In genomic region chr5:139474741-139475140, GRCm38 (mm10) we compare ENCODE assay signal across 18 mouse cellular contexts. TPM values are rescaled to one million over a fixed set of nuclear protein-coding genes. Genes with fewer than 3 reads are reported as not detected.
DNase-seq lines count a peak whose midpoint lies in the region; ATAC-seq and TF ChIP-seq lines count a peak whose summit lies in the region.
"Had no signal": no experiment of that assay in that cellular context is flagged by ENCODE, and none has a peak within 500 bp of the region (broad histone marks: within the 10 kb centered on the region; RNA-seq: fewer than 3 reads in every experiment).

No protein-coding gene starts in this region.

- H3K27ac ChIP-seq in hindbrain, embryonic 12.5 days = no peak overlapping the region
- H3K27ac ChIP-seq in hindbrain, embryonic 13.5 days = no peak overlapping the region
- no peak overlapping the region for H3K27ac ChIP-seq in midbrain, postnatal 0 days (ENCODE audit: low read depth, low read length)
- no peak overlapping the region for H3K27ac ChIP-seq in midbrain, embryonic 11.5 days (ENCODE audit: low read depth, low read length)
- H3K27ac ChIP-seq in liver, postnatal 0 days (ENCODE audit: low read depth) = no peak overlapping the region
- H3K27ac ChIP-seq: limb, embryonic 12.5 days; liver, embryonic 13.5 days had no signal

- no peak overlapping the region for H3K9ac ChIP-seq in hindbrain, embryonic 12.5 days
- no peak overlapping the region for H3K9ac ChIP-seq in hindbrain, embryonic 13.5 days
- no peak overlapping the region for H3K9ac ChIP-seq in midbrain, postnatal 0 days (replicated peaks; ENCODE audit: low read length, poor library complexity, severe bottlenecking)
- H3K9ac ChIP-seq in midbrain, embryonic 11.5 days (ENCODE audit: low read length) = no peak overlapping the region
- no peak overlapping the region for H3K9ac ChIP-seq in liver, postnatal 0 days (replicated peaks)
- H3K9ac ChIP-seq: heart, embryonic 12.5 days; limb, embryonic 12.5 days; liver, embryonic 13.5 days had no signal

- no peaks in the 10 kb centered on the region for H3K4me1 ChIP-seq in hindbrain, embryonic 12.5 days
- H3K4me1 ChIP-seq in hindbrain, embryonic 13.5 days (replicated peaks) = no peaks in the 10 kb centered on the region
- no peaks in the 10 kb centered on the region for H3K4me1 ChIP-seq in midbrain, postnatal 0 days (ENCODE audit: insufficient read depth, low read length)
- no peaks in the 10 kb centered on the region for H3K4me1 ChIP-seq in midbrain, embryonic 11.5 days (ENCODE audit: control insufficient read depth, insufficient read depth, low read length)
- no peaks in the 10 kb centered on the region for H3K4me1 ChIP-seq in liver, postnatal 0 days (ENCODE audit: insufficient read depth)
- H3K4me1 ChIP-seq: limb, embryonic 12.5 days; liver, embryonic 13.5 days had no signal

- no peak overlapping the region for H3K4me2 ChIP-seq in hindbrain, embryonic 12.5 days (replicated peaks)
- H3K4me2 ChIP-seq in hindbrain, embryonic 13.5 days = no peak overlapping the region
- no peak overlapping the region for H3K4me2 ChIP-seq in midbrain, postnatal 0 days (ENCODE audit: low read depth, low read length, poor library complexity, severe bottlenecking)
- H3K4me2 ChIP-seq in midbrain, embryonic 11.5 days = no peak overlapping the region
- H3K4me2 ChIP-seq in liver, postnatal 0 days (ENCODE audit: low read depth, low read length) = no peak overlapping the region
- H3K4me2 ChIP-seq: heart, embryonic 12.5 days; limb, embryonic 12.5 days; liver, embryonic 13.5 days had no signal

- peak; percentile 32; the same call in 1 of the 2 replicates for ATAC-seq in hindbrain, embryonic 12.5 days (ENCODE audit: low FRiP score)
- no peak for ATAC-seq in hindbrain, embryonic 13.5 days (ENCODE audit: low FRiP score)
- no peak for ATAC-seq in midbrain, postnatal 0 days (ENCODE audit: low FRiP score)
- no peak for ATAC-seq in midbrain, embryonic 11.5 days (ENCODE audit: low FRiP score)
- ATAC-seq in liver, postnatal 0 days = no peak
- ATAC-seq: lung, postnatal 0 days had no signal

- no peaks in the 10 kb centered on the region for H3K9me3 ChIP-seq in hindbrain, embryonic 12.5 days (replicated peaks)
- no peaks in the 10 kb centered on the region for H3K9me3 ChIP-seq in hindbrain, embryonic 13.5 days
- no peaks in the 10 kb centered on the region for H3K9me3 ChIP-seq in midbrain, postnatal 0 days (ENCODE audit: low read length)
- no peaks in the 10 kb centered on the region for H3K9me3 ChIP-seq in midbrain, embryonic 11.5 days (ENCODE audit: control insufficient read depth, low read length)
- H3K9me3 ChIP-seq in liver, postnatal 0 days (ENCODE audit: low read length) = no peaks in the 10 kb centered on the region
- H3K9me3 ChIP-seq: heart, embryonic 12.5 days; limb, embryonic 12.5 days; liver, embryonic 13.5 days had no signal

- H3K27me3 ChIP-seq in hindbrain, embryonic 12.5 days = no peaks in the 10 kb centered on the region
- no peaks in the 10 kb centered on the region for H3K27me3 ChIP-seq in hindbrain, embryonic 13.5 days
- no peaks in the 10 kb centered on the region for H3K27me3 ChIP-seq in midbrain, postnatal 0 days (ENCODE audit: insufficient read depth, low read length)
- H3K27me3 ChIP-seq in midbrain, embryonic 11.5 days (ENCODE audit: control insufficient read depth, insufficient read depth, low read length) = no peaks in the 10 kb centered on the region
- no peaks in the 10 kb centered on the region for H3K27me3 ChIP-seq in liver, postnatal 0 days (ENCODE audit: insufficient read depth, low read length)
- H3K27me3 ChIP-seq: heart, embryonic 12.5 days; limb, embryonic 12.5 days; liver, embryonic 13.5 days had no signal

- intact Hi-C loops in left cerebral cortex, postnatal 14 days (cut with DNase I) = no loop called here

- TF ChIP-seq EP300 in liver, postnatal 0 days (IDR thresholded peaks at IDR 0.05; ENCODE audit: low read depth) = no peak

- DNase-seq in midbrain, postnatal 0 days (ENCODE audit: low spot score) = no peak
- no peak for DNase-seq in midbrain, embryonic 11.5 days (ENCODE audit: low spot score, missing footprints)
- DNase-seq in left cerebral cortex, postnatal 14 days (ENCODE audit: low spot score in 2 of 2) = peak; percentile 28 to 52
- DNase-seq in right cerebral cortex, postnatal 36 days (ENCODE audit: low spot score in 2 of 2) = peak; percentile 45 to 51
- DNase-seq in liver, postnatal 0 days = no peak
- DNase-seq: adrenal gland, postnatal 25 days; B cell, adult 2 months; cerebellum, adult 8-10 months; kidney, adult 18-20 months; kidney, postnatal 10 days; liver, embryonic 13.5 days had no signal

- 64% methylated on average over 9 of the region's 9 CpGs for WGBS in hindbrain, embryonic 12.5 days
- WGBS in hindbrain, embryonic 13.5 days = 64% methylated on average over 9 of the region's 9 CpGs
- 50% methylated on average over 9 of the region's 9 CpGs for WGBS in midbrain, postnatal 0 days
- 63% methylated on average over 9 of the region's 9 CpGs for WGBS in midbrain, embryonic 11.5 days
- WGBS in liver, postnatal 0 days (ENCODE audit: insufficient replicate concordance) = 84% methylated on average over 9 of the region's 9 CpGs

- H3K36me3 ChIP-seq in hindbrain, embryonic 12.5 days = peaks cover 88% of the 10 kb centered on the region
- H3K36me3 ChIP-seq in hindbrain, embryonic 13.5 days = peaks cover 89% of the 10 kb centered on the region
- H3K36me3 ChIP-seq in midbrain, postnatal 0 days (ENCODE audit: insufficient read depth, low read length) = peaks cover 85% of the 10 kb centered on the region
- H3K36me3 ChIP-seq in midbrain, embryonic 11.5 days (ENCODE audit: control insufficient read depth, insufficient read depth, low read length) = peaks cover 29% of the 10 kb centered on the region
- H3K36me3 ChIP-seq in liver, postnatal 0 days (replicated peaks; ENCODE audit: insufficient read depth, low read length) = peaks cover 74% of the 10 kb centered on the region

- no peak overlapping the region for H3K4me3 ChIP-seq in hindbrain, embryonic 12.5 days
- no peak overlapping the region for H3K4me3 ChIP-seq in hindbrain, embryonic 13.5 days
- H3K4me3 ChIP-seq in midbrain, postnatal 0 days (ENCODE audit: low read depth, low read length) = no peak overlapping the region
- no peak overlapping the region for H3K4me3 ChIP-seq in midbrain, embryonic 11.5 days (ENCODE audit: low read depth, low read length)
- no peak overlapping the region for H3K4me3 ChIP-seq in liver, postnatal 0 days (ENCODE audit: low read depth, low read length)
- H3K4me3 ChIP-seq: heart, embryonic 12.5 days; limb, embryonic 12.5 days; liver, embryonic 13.5 days had no signal

- TF ChIP-seq CTCF in midbrain, postnatal 0 days (IDR thresholded peaks at IDR 0.05) = 0 out of 2 replicates have a peak, but pooled peaks have one; percentile 21
- TF ChIP-seq CTCF in liver, postnatal 0 days (IDR thresholded peaks at IDR 0.05; ENCODE audit: low read depth) = no peak

RNA-seq across cellular contexts. Expression of gene Zfand2a, which starts 9.6 kb away (rescaled TPM):
- 12.0 and 14.6 TPM in 2 replicates for polyA plus RNA-seq in hindbrain, embryonic 12.5 days (2016; fragmentation: Nextera tagmentation; extraction: Ambion mirVana)
- polyA plus RNA-seq in hindbrain, embryonic 13.5 days (2015; fragmentation: Nextera tagmentation; extraction: Ambion mirVana) = 13.1 and 13.3 TPM in 2 replicates
- 56.5 and 60.6 TPM in 2 replicates for total RNA-seq in midbrain, postnatal 0 days (2014; rRNA removed)
- polyA plus RNA-seq in midbrain, postnatal 0 days (2015; fragmentation: Nextera tagmentation; extraction: Ambion mirVana) = 30.4 and 35.0 TPM in 2 replicates
- polyA plus RNA-seq in midbrain, embryonic 11.5 days (2014; fragmentation: Nextera tagmentation; extraction: Ambion mirVana) = 4.4 and 6.9 TPM in 2 replicates
- total RNA-seq in left cerebral cortex, postnatal 14 days (2021) = 10 to 100 TPM; 83.3 to 95.8 TPM
- 1.8 TPM in 2 replicates for polyA plus RNA-seq in liver, postnatal 0 days (2015; fragmentation: Nextera tagmentation; extraction: Ambion mirVana)

RNA-seq across cellular contexts. Expression of gene 3110082I17Rik, which starts 14.4 kb away (rescaled TPM):
- 22.9 and 26.3 TPM in 2 replicates for polyA plus RNA-seq in hindbrain, embryonic 12.5 days (2016; fragmentation: Nextera tagmentation; extraction: Ambion mirVana)
- 16.2 and 16.9 TPM in 2 replicates for polyA plus RNA-seq in hindbrain, embryonic 13.5 days (2015; fragmentation: Nextera tagmentation; extraction: Ambion mirVana)
- total RNA-seq in midbrain, postnatal 0 days (2014; rRNA removed) = 4.3 and 7.9 TPM in 2 replicates
- 14.9 and 15.1 TPM in 2 replicates for polyA plus RNA-seq in midbrain, postnatal 0 days (2015; fragmentation: Nextera tagmentation; extraction: Ambion mirVana)
- 33.5 and 34.1 TPM in 2 replicates for polyA plus RNA-seq in midbrain, embryonic 11.5 days (2014; fragmentation: Nextera tagmentation; extraction: Ambion mirVana)
- 10 to 100 TPM; 16.6 to 17.6 TPM for total RNA-seq in left cerebral cortex, postnatal 14 days (2021)
- polyA plus RNA-seq in liver, postnatal 0 days (2015; fragmentation: Nextera tagmentation; extraction: Ambion mirVana) = 7.5 and 9.5 TPM in 2 replicates

RNA-seq across cellular contexts. Expression of gene Gper1, which starts 51.8 kb away (rescaled TPM):
- 5.0 TPM in 2 replicates for polyA plus RNA-seq in hindbrain, embryonic 12.5 days (2016; fragmentation: Nextera tagmentation; extraction: Ambion mirVana)
- polyA plus RNA-seq in hindbrain, embryonic 13.5 days (2015; fragmentation: Nextera tagmentation; extraction: Ambion mirVana) = 7.6 and 7.9 TPM in 2 replicates
- 5.8 and 8.9 TPM in 2 replicates for total RNA-seq in midbrain, postnatal 0 days (2014; rRNA removed)
- 5.8 and 7.1 TPM in 2 replicates for polyA plus RNA-seq in midbrain, postnatal 0 days (2015; fragmentation: Nextera tagmentation; extraction: Ambion mirVana)
- 1.9 and 2.5 TPM in 2 replicates for polyA plus RNA-seq in midbrain, embryonic 11.5 days (2014; fragmentation: Nextera tagmentation; extraction: Ambion mirVana)
- 1 to 10 TPM; 4.4 to 4.7 TPM for total RNA-seq in left cerebral cortex, postnatal 14 days (2021)
- polyA plus RNA-seq in liver, postnatal 0 days (2015; fragmentation: Nextera tagmentation; extraction: Ambion mirVana) = 0.09 and 0.11 TPM in 2 replicates
- total RNA-seq: granulocyte monocyte progenitor cell, adult 5-6 weeks; megakaryocyte progenitor cell, adult 5-6 weeks had no signal

Comparison
In these comparisons a context has a peak if more than half of its experiments do, and no peak if none do; other contexts are left out.
1. DNase-seq: peak in left cerebral cortex, postnatal 14 days (2 of 2) and right cerebral cortex, postnatal 36 days (2 of 2); none in midbrain, postnatal 0 days (single experiment), midbrain, embryonic 11.5 days (single experiment) and liver, postnatal 0 days (single experiment).